Mouse (Mus musculus): ENCODE results near the gene Helz.
"Not testable (repeated sequence)": the region's sequence is repeated elsewhere in the genome, so short reads cannot be mapped to it uniquely, and the experiment has no call there.

DNA sequence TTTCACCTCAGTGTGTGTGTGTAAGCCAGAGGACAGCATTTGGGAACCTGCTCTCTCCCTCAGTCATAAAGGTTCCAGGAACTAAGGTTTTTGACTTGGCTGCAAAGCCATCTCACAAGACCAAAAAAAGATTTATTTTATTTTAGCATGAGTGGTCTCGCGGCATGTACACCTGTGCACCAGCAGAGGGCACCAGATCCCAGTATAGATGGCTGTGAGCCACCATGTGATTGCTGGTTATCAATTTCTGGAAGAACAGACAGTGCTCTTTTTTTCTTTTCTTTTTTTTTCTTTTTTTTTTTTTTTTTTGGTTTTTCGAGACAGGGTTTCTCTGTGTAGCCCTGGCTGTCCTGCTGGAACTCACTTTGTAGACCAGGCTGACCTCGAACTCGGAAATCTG is 35.8 kb upstream of the Helz start:
- not testable (repeated sequence) for TF ChIP-seq POLR2A, CTCF (IDR thresholded peaks at IDR 0.05; ENCODE audit: insufficient read depth, low read depth, low read length)
